Mouse (Mus musculus) heart, embryonic 10.5 days (tissue): Measurements from ENCODE around the gene Ppie. TPM values are rescaled to one million over a fixed set of nuclear protein-coding genes. Genes with fewer than 3 reads are reported as not detected.
"Not testable (repeated sequence)": the region's sequence is repeated elsewhere in the genome, so short reads cannot be mapped to it uniquely, and the experiment has no call there.

Experiments used
- DNase-seq: peaks from one replicate; pipeline ENCODE4 v3.0.0-alpha.2; 2017; ENCODE audit warnings: low spot score
- H3K27ac ChIP-seq: fragments of 300-500 bp; sonication (generic); 2 replicates; pipeline ENCODE4 v1.5.1; 2016; ENCODE audit warnings: mild to moderate bottlenecking
- H3K27me3 ChIP-seq: fragments of 300-500 bp; sonication (generic); 2 replicates; pipeline ENCODE4 v1.6.1; 2016; ENCODE audit warnings: mild to moderate bottlenecking; ENCODE audit not compliant: poor library complexity, insufficient read depth, severe bottlenecking
- H3K36me3 ChIP-seq: fragments of 300-500 bp; sonication (generic); 2 replicates; pipeline ENCODE4 v1.6.1; 2016; ENCODE audit warnings: mild to moderate bottlenecking, moderate library complexity
- H3K4me1 ChIP-seq: fragments of 300-500 bp; sonication (generic); 2 replicates; pipeline ENCODE4 v1.6.1; 2016; ENCODE audit warnings: mild to moderate bottlenecking
- H3K4me3 ChIP-seq: fragments of 300-500 bp; sonication (generic); 2 replicates; pipeline ENCODE4 v1.5.1; 2016; ENCODE audit warnings: mild to moderate bottlenecking, moderate library complexity
- H3K9me3 ChIP-seq: fragments of 300-500 bp; sonication (generic); 2 replicates; pipeline ENCODE4 v1.6.1; 2016; ENCODE audit warnings: mild to moderate bottlenecking, moderate library complexity
- WGBS: fragments of 180-500 bp; shearing (Covaris S2); methylation state at CpG from one replicate; pipeline ENCODE4 v1.1.7; 2016; 5-methylcytosine and 5-hydroxymethylcytosine counted together
- polyA plus RNA-seq: library from polyadenylated mRNA; unstranded; fragments of >200 nt; fragmentation: Nextera tagmentation; extraction: Ambion mirVana; gene quantifications from 2 replicates; pipeline ENCODE4 v1.2.1, GENCODE M21; 2016

Gene Ppie
- polyA plus RNA-seq, result 72.4 and 100 TPM in 2 replicates

DNA sequence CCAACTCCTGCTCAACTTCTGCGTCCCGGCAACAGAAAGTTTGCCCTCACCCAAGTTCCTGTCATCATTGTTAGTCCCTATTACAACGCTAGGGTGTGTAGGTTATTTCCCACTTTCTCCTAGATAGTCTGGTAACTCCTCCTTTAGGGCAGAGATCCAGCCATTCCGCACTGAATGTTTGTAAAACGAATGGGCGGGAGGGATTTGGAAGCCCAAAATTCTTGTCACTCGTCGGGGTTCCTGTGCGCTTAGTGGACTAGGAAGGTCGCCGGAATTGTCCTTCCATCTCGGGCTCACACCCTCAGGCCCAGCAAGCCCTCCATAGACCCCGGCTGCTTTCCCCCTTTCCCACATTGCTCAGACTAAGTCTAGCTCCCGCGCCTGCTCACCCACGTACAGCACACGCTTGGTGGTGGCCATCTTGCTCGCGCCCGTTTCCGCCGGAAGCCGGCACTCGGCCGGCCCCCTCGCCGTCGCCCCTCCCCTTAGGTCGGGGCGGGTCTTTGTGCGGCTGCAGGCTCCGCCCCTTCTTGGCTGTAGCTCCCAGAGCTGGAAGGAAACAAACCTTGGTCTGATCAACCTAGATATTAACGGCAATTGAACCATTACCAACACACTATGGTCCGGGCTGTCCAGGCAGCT lies at the start of gene Ppie:
Gene Ppie, minus strand, starts transcription at position 439 of the 642 bp plus-strand sequence.
- WGBS, result under 1% methylated on average over 34 of the region's 34 CpGs
- Histone ChIP-seq H3K36me3 (peaks cover 23% of the 10 kb centered on the region), H3K27me3 (peaks cover 9% of the 10 kb centered on the region; the same call in 1 of the 2 replicates), H3K27ac (peak within 1 kb of the TSS; percentile 90), H3K4me3 (peak within 1 kb of the TSS; percentile 78), H3K9me3 (no peaks in the 10 kb centered on the region), H3K4me1 (peaks cover 11% of the 10 kb centered on the region)
- DNase-seq, result peak; percentile 95

DNA sequence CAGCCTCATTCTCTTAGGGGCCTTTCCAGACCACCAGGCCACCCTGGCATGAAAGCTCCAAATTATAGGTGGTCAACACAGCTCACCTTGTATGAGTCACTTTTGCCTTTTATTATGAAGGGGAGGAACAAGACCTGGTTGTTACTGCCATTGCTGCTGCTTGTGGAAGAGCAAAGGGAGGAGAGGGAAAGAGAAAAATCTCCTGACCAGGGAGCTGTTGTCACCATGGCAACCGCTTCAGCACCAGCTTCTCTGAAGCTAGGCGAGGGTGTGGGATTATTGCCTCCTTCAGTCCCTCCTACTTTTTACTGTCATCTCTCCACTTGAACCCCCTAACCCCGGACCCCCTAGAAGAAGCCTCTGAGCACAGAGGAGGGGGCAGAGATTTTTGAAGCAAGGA lies 45.1 kb upstream of the Ppie start:
- Histone ChIP-seq H3K27me3 (peaks cover 98% of the 10 kb centered on the region), H3K4me1 (peaks cover 20% of the 10 kb centered on the region), H3K9me3 (no peaks in the 10 kb centered on the region), H3K4me3 (no peak overlapping the region), H3K27ac (no peak overlapping the region), H3K36me3 (no peaks in the 10 kb centered on the region)
- 42% methylated on average over 3 of the region's 3 CpGs for WGBS
- no peak for DNase-seq

DNA sequence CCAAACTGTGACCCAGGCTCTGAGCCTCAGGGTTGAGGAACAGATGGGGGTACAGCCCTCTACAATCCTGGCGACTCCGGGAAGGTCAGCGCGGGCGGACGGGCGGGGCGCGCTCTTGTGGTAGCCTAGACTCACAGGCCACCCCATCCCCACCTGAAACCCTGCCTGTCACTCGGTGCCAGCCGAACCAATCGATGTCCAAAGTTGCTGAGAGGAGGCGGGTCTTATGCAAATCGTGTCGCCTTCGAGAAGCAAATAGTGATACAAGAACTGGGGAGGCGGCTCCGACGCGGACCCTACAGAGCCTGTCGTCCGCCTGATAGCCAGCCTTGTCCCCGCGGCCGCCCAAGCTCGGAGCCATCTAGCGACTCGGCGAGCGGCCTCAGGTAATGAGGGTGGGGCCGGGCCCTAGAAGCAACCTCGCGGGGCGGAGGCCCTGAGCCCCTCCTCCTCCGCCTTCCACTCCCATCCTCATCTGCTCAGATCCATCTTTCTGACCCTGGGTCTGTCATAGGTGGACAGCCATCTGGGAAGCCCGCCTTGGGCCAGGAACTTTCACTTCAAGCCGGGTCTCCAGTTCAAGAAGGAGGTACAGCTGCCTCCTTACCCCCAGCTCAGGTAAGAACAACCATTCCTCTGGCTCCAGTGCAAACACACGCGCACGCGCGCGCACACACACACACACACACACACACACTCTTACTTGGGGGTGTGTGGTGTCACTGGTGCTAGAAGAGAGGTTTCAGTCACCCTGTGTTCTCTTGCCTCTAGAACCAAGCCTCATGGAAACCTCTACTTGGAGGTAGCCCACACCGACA lies 43.7 kb upstream of the Ppie start:
- H3K4me1 ChIP-seq, result peaks cover 20% of the 10 kb centered on the region
- H3K9me3 ChIP-seq, result no peaks in the 10 kb centered on the region
- no peak overlapping the region for H3K27ac ChIP-seq
- H3K36me3 ChIP-seq, result no peaks in the 10 kb centered on the region
- WGBS, result 12% methylated on average over 44 of the region's 44 CpGs
- peaks cover 98% of the 10 kb centered on the region for H3K27me3 ChIP-seq
- peak; percentile 91 for DNase-seq
- peak overlapping the region; percentile 52 for H3K4me3 ChIP-seq

DNA sequence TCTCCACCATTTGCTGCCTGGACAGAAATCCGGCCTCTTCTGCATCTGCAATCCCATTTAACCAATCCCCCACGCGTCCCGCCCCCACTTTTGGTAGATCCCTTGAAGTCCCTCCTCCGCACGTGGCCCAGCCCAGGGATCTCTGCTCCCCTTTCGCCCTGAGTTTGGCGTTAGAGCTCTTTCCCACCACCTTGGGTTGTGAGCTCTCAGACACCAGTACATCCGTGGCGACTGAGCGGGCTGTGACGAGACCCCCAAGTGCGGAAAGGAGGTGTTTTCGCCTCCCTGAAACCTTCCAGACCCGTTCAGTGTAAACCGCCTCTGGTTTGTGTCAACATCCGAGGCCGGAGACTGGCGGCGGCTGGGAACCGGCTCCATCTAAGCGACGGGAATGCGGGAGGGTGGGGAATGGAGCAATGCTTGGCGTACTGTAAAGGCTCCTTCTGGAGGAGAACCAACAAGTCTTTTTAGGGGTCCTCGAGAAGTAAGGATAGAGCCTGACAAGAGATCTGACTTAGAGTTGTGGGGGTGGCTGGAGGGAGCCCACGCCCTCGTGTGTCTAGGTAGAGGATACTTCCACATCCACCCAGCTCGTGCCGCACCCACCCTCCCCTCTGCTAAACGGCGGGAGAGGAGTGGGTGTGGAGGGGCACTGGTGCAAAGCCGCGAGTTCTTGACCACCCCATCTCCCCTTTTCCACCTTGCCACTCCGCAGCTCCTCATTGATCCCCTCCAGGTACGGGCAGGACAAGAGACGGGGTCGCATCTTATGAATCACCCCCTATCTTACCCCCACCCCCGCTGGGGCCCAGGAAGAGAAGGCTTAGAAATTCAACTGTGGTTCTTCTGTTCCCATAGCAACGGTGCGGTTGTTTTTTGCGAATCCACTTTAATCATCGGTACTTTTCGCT lies 42.8 kb upstream of the Ppie start, which contains the start of gene Hpcal4:
Gene Hpcal4, plus strand, starts transcription at position 900 of the 911 bp plus-strand sequence.
- peak; percentile 85 for DNase-seq
- no peaks in the 10 kb centered on the region for H3K36me3 ChIP-seq
- H3K27ac ChIP-seq, result no peak within 1 kb of the TSS; the same call in 1 of the 2 replicates
- no peaks in the 10 kb centered on the region for H3K9me3 ChIP-seq
- H3K4me1 ChIP-seq, result peaks cover 20% of the 10 kb centered on the region
- under 1% methylated on average over 44 of the region's 44 CpGs for WGBS
- H3K27me3 ChIP-seq, result peaks cover 98% of the 10 kb centered on the region
- peak within 1 kb of the TSS; percentile 52 for H3K4me3 ChIP-seq

DNA sequence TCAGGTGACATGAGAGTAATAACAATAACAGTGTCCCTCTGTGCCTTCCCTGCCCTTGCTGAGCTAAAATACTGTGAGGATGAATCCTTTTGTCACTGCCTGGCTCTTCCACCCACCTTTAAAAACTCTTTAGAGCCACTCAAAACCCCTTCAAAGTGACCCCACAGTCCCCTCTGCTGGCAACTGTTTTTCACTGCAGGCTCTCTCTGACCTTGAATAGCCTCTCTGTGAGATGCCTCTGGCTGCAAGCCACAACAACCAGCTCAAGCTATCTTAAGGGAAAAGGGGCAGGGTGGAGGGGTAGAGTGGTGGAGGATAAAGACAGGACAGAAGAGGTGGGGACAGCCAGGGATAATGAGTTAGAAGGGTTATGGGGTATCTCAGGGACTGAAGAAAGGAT lies 32.1 kb upstream of the Ppie start:
- Histone ChIP-seq H3K4me3 (no peak overlapping the region), H3K9me3 (0 out of 2 replicates have a peak, but pooled peaks cover 3% of the 10 kb centered on the region), H3K36me3 (no peaks in the 10 kb centered on the region), H3K27ac (no peak overlapping the region), H3K4me1 (peaks cover 3% of the 10 kb centered on the region; the same call in 1 of the 2 replicates), H3K27me3 (peaks cover 43% of the 10 kb centered on the region)
- DNase-seq, result no peak

DNA sequence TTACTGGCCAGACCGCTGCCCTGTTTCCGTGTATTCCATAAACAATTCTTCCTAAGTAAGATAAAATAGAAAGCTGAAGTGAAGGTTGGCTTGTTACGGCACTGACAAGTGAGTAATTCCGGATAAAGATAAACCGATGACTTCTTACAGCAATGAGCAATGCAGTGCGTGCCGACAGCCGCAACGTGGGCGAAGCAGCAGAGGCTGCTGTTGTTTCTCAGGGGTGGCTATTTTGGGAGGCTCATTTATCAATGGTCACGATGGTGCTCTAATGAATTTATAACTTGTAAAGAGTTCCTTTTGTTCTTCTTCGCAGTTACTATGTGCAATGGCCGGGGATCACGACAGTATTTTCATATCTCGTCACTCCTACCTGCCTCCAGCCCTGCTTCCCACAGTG lies 24.4 kb upstream of the Ppie start:
- H3K36me3 ChIP-seq, result no peaks in the 10 kb centered on the region
- H3K27me3 ChIP-seq, result peaks cover 37% of the 10 kb centered on the region
- no peak overlapping the region for H3K4me3 ChIP-seq
- no peak for DNase-seq
- peaks cover 13% of the 10 kb centered on the region for H3K4me1 ChIP-seq
- H3K9me3 ChIP-seq, result 0 out of 2 replicates have a peak, but pooled peaks cover 1% of the 10 kb centered on the region
- H3K27ac ChIP-seq, result no peak overlapping the region
- WGBS, result 51% methylated on average over 15 of the region's 15 CpGs

DNA sequence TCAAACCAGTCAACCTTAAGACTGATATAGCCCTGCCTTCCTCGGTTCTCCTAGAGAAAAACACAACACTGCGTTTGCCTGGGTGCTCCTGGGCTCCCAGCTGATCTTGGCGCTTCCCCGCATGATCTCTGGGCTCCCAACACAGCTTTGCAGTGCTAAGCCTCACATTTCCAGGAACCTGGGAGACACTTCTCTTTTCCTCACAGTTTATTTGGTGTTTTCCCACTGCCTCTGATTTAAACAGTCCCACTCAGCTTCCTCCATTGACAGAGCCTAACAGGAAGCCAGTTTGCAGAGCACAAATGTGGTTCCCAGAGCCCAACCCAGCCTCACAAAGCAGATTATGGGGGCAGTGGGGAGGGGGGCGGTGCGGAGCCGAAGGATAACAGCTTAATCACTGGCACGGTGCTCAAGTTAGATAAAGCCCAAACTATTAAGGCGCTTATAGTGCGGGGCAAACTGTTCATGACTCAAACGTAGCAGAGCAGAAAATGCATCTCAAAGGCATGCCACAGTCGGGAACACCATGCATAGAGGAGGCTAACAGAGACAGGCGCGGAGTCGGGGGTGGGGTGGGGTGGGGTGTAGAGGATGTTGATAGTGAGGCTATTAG lies 22.7 kb upstream of the Ppie start:
- peak overlapping the region; percentile 42 for H3K4me3 ChIP-seq
- DNase-seq, result no peak
- WGBS, result 12% methylated on average over 15 of the region's 15 CpGs

DNA sequence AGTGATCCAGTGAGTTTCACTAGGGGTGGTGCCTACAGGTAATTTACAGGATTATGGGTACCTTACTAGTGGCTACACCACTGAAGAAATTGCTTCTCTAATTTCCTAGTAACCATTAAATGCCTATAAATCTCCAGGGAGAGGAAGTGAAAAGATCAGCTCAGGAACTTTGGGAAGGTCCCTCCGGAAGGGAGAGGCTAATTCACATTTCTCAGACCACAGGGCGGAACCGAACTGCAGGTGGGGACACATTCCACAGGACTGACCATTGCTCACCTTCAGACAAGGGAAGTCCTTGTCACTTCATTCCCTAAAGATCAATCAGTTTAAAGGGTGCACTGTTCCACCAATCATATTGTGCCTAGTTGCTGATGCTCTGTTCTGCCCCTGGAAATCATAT lies 21.5 kb upstream of the Ppie start:
- H3K36me3 ChIP-seq, DNase-seq, H3K4me3 ChIP-seq, H3K27ac ChIP-seq, H3K9me3 ChIP-seq: not testable (repeated sequence)
- WGBS, result 80% methylated on average over 3 of the region's 3 CpGs
- Histone ChIP-seq H3K4me1 (peaks cover 13% of the 10 kb centered on the region), H3K27me3 (peaks cover 37% of the 10 kb centered on the region)

More for the DNA sequence above, 22.7 kb upstream of the Ppie start:
- H3K4me1 ChIP-seq, result peaks cover 13% of the 10 kb centered on the region
- peaks cover 37% of the 10 kb centered on the region for H3K27me3 ChIP-seq
- H3K9me3 ChIP-seq, result no peaks in the 10 kb centered on the region
- no peaks in the 10 kb centered on the region for H3K36me3 ChIP-seq
- H3K27ac ChIP-seq, result no peak overlapping the region

DNA sequence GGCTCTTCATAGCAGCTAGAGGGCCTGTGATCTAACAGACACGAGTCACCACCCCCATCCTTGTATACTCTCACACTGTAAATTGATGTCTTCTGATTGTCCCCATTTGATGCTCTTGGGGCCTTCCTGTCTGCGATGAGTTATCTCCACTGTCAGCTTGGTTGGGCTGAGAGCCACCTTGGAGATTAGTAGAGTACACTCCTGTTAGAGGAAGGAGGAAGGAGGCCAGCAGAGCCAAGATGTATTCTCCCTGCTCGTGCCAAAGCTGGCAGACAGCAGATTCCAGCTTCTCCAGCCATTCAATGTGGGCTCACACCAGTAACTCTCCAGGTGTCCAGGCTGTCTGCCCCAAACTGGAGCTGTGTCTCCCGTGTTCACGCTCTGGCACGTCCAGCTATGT lies 20.8 kb upstream of the Ppie start:
- Histone ChIP-seq H3K27me3 (peaks cover 37% of the 10 kb centered on the region), H3K27ac (no peak overlapping the region), H3K4me3 (no peak overlapping the region), H3K9me3 (no peaks in the 10 kb centered on the region), H3K4me1 (peaks cover 13% of the 10 kb centered on the region), H3K36me3 (no peaks in the 10 kb centered on the region)
- WGBS, result 76% methylated on average over 6 of the region's 6 CpGs
- DNase-seq, result no peak

DNA sequence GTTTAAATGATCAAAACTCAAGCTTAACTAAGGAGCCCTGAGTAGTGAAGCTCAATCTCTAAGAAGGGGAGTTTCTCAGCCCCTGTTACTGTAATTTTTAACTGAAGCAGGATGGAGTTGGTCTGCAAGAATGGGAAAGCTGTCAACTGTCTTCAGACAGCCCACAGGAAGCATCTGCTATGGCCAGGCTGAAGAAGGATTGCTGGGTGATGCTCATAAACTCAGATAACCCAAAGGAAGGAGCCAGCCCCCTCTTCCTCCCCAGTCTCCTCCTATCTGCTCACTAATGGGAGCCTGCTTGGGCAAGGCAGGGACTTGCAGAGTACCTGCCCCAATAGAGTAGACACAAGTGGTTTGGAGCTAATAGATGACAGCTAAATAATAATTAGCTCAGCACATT lies 16.1 kb upstream of the Ppie start:
- Histone ChIP-seq H3K27me3 (peaks cover 13% of the 10 kb centered on the region; the same call in 1 of the 2 replicates), H3K4me1 (no peaks in the 10 kb centered on the region), H3K27ac (no peak overlapping the region), H3K9me3 (no peaks in the 10 kb centered on the region), H3K4me3 (no peak overlapping the region), H3K36me3 (no peaks in the 10 kb centered on the region)
- DNase-seq, result no peak

DNA sequence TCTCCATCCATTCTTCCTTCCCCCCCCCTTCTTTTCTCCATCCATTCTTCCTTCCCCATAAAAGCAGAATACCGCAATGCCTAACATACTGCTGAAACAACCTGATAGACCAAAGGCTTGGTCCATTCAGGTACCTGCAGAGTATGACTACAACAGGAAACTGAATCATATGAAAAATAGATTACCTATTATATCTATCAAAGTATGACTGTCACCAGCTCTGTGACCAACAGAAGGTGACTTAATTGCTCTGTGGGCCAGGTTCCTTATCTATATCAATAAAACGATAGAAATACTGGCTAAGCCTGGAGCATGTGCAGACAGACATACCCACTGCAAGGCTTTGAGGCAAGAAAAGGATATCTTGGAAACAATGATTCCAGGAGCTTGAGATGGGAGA lies 15.7 kb upstream of the Ppie start:
- peaks cover 9% of the 10 kb centered on the region; the same call in 1 of the 2 replicates for H3K27me3 ChIP-seq
- H3K36me3 ChIP-seq, result no peaks in the 10 kb centered on the region
- H3K4me1 ChIP-seq, result no peaks in the 10 kb centered on the region
- DNase-seq, result no peak
- WGBS, result 48% methylated on average over 2 of the region's 2 CpGs
- no peak overlapping the region for H3K4me3 ChIP-seq
- no peaks in the 10 kb centered on the region for H3K9me3 ChIP-seq
- H3K27ac ChIP-seq, result no peak overlapping the region

DNA sequence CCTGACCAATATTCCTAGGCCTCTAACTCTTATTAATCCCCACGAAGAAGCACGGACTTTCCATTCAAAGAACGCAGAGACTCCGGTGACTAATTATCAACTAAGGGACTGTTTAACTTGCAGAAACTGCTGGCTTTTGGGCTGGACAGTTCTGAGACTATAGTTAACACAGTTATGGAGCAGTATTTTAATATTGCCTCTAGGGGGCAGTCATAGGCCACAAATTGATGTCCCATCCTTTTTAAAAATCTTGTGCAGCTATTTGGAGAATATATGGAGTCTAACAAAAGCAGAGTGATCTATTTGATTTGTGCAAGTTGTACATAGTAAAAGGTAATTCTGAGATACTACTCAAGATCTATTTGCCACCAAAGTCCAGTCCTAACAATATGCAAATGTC lies 15.3 kb upstream of the Ppie start:
- no peaks in the 10 kb centered on the region for H3K9me3 ChIP-seq
- DNase-seq, result no peak
- H3K27ac ChIP-seq, result no peak overlapping the region
- 0 out of 2 replicates have a peak, but pooled peaks cover 4% of the 10 kb centered on the region for H3K27me3 ChIP-seq
- WGBS, result 27% methylated on average over 4 of the region's 4 CpGs
- H3K4me1 ChIP-seq, result no peaks in the 10 kb centered on the region
- H3K4me3 ChIP-seq, result no peak overlapping the region
- no peaks in the 10 kb centered on the region for H3K36me3 ChIP-seq
